Mouse (Mus musculus) thymus, adult 2 months (tissue): ENCODE measurements around the gene Nlgn1.

Experiments
- CTCF ChIP-seq: fragments of 200-500 bp; IDR thresholded peaks from 2 replicates; pipeline ENCODE4 v1.5.1; 2012; ENCODE audit warnings: mild to moderate bottlenecking, control low read depth, low read length, moderate library complexity, borderline replicate concordance; ENCODE audit not compliant: control insufficient read depth, poor library complexity, insufficient read depth; ENCODE audit errors: extremely low read depth
- POLR2A ChIP-seq: fragments of 200-500 bp; IDR thresholded peaks from 2 replicates; pipeline ENCODE4 v1.6.1; 2012; ENCODE audit warnings: mild to moderate bottlenecking, low read length, control low read depth, moderate library complexity; ENCODE audit not compliant: control insufficient read depth, poor library complexity, insufficient read depth; ENCODE audit errors: extremely low read depth

DNA sequence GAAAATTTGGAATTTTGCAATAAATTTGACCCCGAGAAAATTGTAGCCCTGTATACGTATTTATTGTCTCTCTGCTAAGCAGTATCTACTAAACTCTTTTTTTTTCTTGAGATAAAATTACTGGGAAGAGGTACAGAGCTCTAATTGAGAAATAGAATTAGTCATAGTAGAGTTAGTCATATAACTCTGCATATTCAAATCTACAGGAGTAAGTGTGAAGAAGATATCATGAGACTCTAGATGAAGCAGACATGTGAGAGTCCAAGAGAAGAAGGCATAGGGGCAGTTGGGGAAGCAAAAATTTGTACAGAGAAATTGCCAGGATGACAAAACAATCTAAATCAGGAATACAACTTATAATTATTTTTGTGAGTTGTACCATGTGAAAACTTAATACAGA lies 648.6 kb downstream of the Nlgn1 start:
- TF ChIP-seq CTCF (no peak), POLR2A (no peak)
